Mouse (Mus musculus) forebrain, embryonic 12.5 days (tissue): ENCODE data around the gene Dnmt3b. TPM values are rescaled to one million over a fixed set of nuclear protein-coding genes. Genes with fewer than 3 reads are reported as not detected.
"Not testable (repeated sequence)": the region's sequence is repeated elsewhere in the genome, so short reads cannot be mapped to it uniquely, and the experiment has no call there.

Source experiments
- ATAC-seq: fragments of 200-750 bp; cut with Nextera tagmentation; 2 replicates; pipeline ENCODE4 v1.8.0; 2017; ENCODE audit warnings: moderate TSS enrichment; ENCODE audit not compliant: low FRiP score
- H3K27ac ChIP-seq: fragments of 300-500 bp; sonication (generic); 2 replicates; pipeline ENCODE4 v1.5.1; 2016; ENCODE audit warnings: mild to moderate bottlenecking
- H3K27me3 ChIP-seq: fragments of 300-500 bp; sonication (generic); 2 replicates; pipeline ENCODE4 v1.6.1; 2016; ENCODE audit warnings: mild to moderate bottlenecking
- H3K36me3 ChIP-seq: fragments of 300-500 bp; sonication (generic); replicated peaks from 2 replicates; pipeline ENCODE4 v1.6.1; 2016; ENCODE audit warnings: mild to moderate bottlenecking
- H3K4me1 ChIP-seq: fragments of 300-500 bp; sonication (generic); 2 replicates; pipeline ENCODE4 v1.6.1; 2016
- H3K4me2 ChIP-seq: fragments of 300-500 bp; sonication (generic); 2 replicates; pipeline ENCODE4 v1.6.1; 2016; ENCODE audit warnings: mild to moderate bottlenecking, moderate library complexity
- H3K4me3 ChIP-seq: fragments of 300-500 bp; sonication (generic); replicated peaks from 2 replicates; pipeline ENCODE4 v1.5.1; 2016; ENCODE audit warnings: mild to moderate bottlenecking
- H3K9ac ChIP-seq: fragments of 300-500 bp; sonication (generic); 2 replicates; pipeline ENCODE4 v1.6.1; 2016; ENCODE audit warnings: mild to moderate bottlenecking
- H3K9me3 ChIP-seq: fragments of 300-500 bp; sonication (generic); 2 replicates; pipeline ENCODE4 v1.6.1; 2016
- whole genome bisulfite sequencing: fragments of 180-500 bp; shearing (Covaris S2); methylation state at CpG from one replicate; pipeline ENCODE4 v1.1.7; 2016; 5-methylcytosine and 5-hydroxymethylcytosine counted together
- polyA plus RNA-seq: library from polyadenylated mRNA; unstranded; fragments of >200 nt; fragmentation: Nextera tagmentation; extraction: Ambion mirVana; gene quantifications from 2 replicates; pipeline ENCODE4 v1.2.1, GENCODE M21; 2016

Dnmt3b gene
- polyA plus RNA-seq, 1 experiment from 2014 or later: 10.7 TPM

DNA sequence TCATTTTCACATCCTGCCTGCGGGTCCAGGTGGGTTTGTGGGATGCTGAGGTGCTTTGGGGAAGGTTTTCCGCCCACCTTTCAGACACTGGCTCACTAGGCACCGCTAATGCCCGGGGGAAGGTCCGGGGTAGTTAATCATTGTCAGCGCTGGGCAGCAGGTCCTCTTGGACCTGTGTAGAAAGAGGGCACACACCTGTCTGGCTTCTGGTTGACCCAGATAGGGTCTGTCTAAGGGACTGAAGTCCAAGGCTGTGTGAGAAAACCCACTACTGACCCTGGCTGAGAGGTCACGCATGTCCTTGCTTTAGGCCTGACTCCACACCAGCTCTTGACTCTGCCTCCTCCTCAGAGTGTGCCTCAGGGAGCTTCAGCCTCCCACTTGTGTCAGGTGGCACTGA is 44.2 kb downstream of the Dnmt3b start:
- not testable (repeated sequence) for ATAC-seq, H3K27me3 ChIP-seq, H3K27ac ChIP-seq, H3K36me3 ChIP-seq, H3K9me3 ChIP-seq, H3K4me3 ChIP-seq, H3K9ac ChIP-seq, H3K4me1 ChIP-seq, H3K4me2 ChIP-seq
- WGBS: 87% methylated on average over 6 of the region's 7 CpGs

DNA sequence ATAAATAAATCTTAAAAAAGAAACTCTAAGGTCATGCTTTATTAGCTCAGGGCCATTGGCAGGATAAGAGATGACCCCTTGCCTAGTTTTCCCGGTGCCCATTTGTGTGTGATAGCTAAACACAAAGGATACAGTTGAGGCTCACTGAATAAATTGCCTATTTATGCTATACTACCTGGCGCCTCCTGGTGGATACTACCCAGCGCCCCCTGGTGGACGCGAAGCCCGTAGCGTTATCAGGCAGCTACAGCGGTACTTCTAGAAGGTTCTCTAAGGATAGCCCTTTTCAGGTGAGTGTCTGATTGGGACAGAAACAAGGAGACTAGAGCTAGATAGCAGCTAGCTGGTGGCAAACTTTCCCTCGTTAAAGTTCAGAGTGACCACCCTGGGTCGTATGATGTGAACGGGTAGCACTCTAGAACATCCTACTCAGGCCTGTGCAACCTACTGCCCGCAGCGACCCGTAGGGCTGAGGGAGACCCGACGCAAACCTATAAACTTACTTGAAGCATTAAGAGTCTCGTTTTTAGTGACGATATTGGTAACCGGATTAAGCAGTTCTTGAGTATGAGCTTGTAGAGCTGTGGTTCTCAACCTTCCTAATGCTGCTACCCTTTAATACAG is 45.3 kb downstream of the Dnmt3b start:
- Histone ChIP-seq H3K4me2 (no peak overlapping the region), H3K9me3 (no peaks in the 10 kb centered on the region), H3K27me3 (no peaks in the 10 kb centered on the region), H3K36me3 (no peaks in the 10 kb centered on the region), H3K27ac (no peak overlapping the region), H3K4me1 (no peaks in the 10 kb centered on the region), H3K9ac (no peak overlapping the region), H3K4me3 (no peak overlapping the region)
- ATAC-seq: no peak
- 68% methylated on average over 19 of the region's 19 CpGs for WGBS

- no peak for ATAC-seq
- Histone ChIP-seq H3K27ac (no peak within 1 kb of the TSS), H3K4me1 (no peaks in the 10 kb centered on the region), H3K36me3 (no peaks in the 10 kb centered on the region), H3K27me3 (no peaks in the 10 kb centered on the region), H3K4me2 (no peak within 1 kb of the TSS), H3K4me3 (no peak within 1 kb of the TSS), H3K9ac (no peak within 1 kb of the TSS), H3K9me3 (no peaks in the 10 kb centered on the region)
Measured at GRCm38 (mm10) chr2:153696352-153696751, 47.1 kb downstream of the Dnmt3b start, which contains the start of gene Dnmt3c. Gene Dnmt3c, plus strand, starts transcription at chr2:153696652.

GRCm38 (mm10) chr2:153703389-153703788 is 54.1 kb downstream of the Dnmt3b start:
- no peak overlapping the region for H3K4me2 ChIP-seq
- no peak overlapping the region; the same call in 1 of the 2 replicates for H3K9ac ChIP-seq
- no peaks in the 10 kb centered on the region for H3K4me1 ChIP-seq
- H3K27me3 ChIP-seq: no peaks in the 10 kb centered on the region
- H3K9me3 ChIP-seq: no peaks in the 10 kb centered on the region
- no peak for ATAC-seq
- no peak overlapping the region for H3K27ac ChIP-seq
- H3K4me3 ChIP-seq: no peak overlapping the region
- no peaks in the 10 kb centered on the region for H3K36me3 ChIP-seq
- WGBS: 42% methylated on average over 6 of the region's 6 CpGs

- Histone ChIP-seq H3K27ac (no peak overlapping the region), H3K4me1 (peaks cover 12% of the 10 kb centered on the region), H3K4me3 (no peak overlapping the region), H3K9ac (no peak overlapping the region), H3K27me3 (no peaks in the 10 kb centered on the region), H3K9me3 (no peaks in the 10 kb centered on the region), H3K4me2 (no peak overlapping the region), H3K36me3 (no peaks in the 10 kb centered on the region)
- no peak for ATAC-seq
- WGBS: 55% methylated on average over 8 of the region's 8 CpGs
Measured at GRCm38 (mm10) chr2:153710701-153711330, 61.6 kb downstream of the Dnmt3b start.

- ATAC-seq: peak; percentile 79
- WGBS: 9% methylated on average over 3 of the region's 3 CpGs
Measured at GRCm38 (mm10) chr2:153712646-153713091, 63.4 kb downstream of the Dnmt3b start.

DNA sequence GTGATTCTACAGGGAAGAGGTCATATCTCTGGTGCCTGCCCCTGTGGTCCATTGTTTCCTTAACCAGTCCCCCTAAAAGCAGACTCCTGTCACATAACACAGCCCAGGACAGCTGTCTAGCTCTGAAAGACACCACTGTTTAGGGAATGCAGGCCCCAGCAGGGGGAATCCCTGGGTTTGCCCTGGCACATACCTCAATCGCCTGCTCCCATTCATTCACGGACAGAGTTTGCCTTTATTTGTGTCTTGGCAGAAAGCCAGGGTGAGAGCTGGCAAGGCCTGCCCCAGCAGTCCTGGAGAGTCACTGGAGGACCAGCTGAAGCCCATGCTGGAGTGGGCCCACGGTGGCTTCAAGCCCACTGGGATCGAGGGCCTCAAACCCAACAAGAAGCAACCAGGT is 64.0 kb downstream of the Dnmt3b start:
- peak overlapping the region; percentile 27; the same call in 1 of the 2 replicates for H3K4me2 ChIP-seq
- no peaks in the 10 kb centered on the region for H3K36me3 ChIP-seq
- H3K27ac ChIP-seq: peak overlapping the region; percentile 91
- peak; percentile 87 for ATAC-seq
- no peaks in the 10 kb centered on the region for H3K9me3 ChIP-seq
- H3K27me3 ChIP-seq: no peaks in the 10 kb centered on the region
- WGBS: 16% methylated on average over 4 of the region's 4 CpGs
- H3K4me1 ChIP-seq: peaks cover 12% of the 10 kb centered on the region
- no peak overlapping the region for H3K9ac ChIP-seq
- H3K4me3 ChIP-seq: no peak overlapping the region

More at GRCm38 (mm10) chr2:153712646-153713091, 63.4 kb downstream of the Dnmt3b start:
- Histone ChIP-seq H3K27ac (peak overlapping the region; percentile 91), H3K9me3 (no peaks in the 10 kb centered on the region), H3K4me1 (peaks cover 12% of the 10 kb centered on the region), H3K4me2 (no peak overlapping the region; the same call in 1 of the 2 replicates), H3K9ac (peak overlapping the region; percentile 17; the same call in 1 of the 2 replicates), H3K27me3 (no peaks in the 10 kb centered on the region), H3K4me3 (no peak overlapping the region), H3K36me3 (no peaks in the 10 kb centered on the region)

GRCm38 (mm10) chr2:153717861-153718260 is 68.6 kb downstream of the Dnmt3b start:
- not testable (repeated sequence) for H3K4me1 ChIP-seq, H3K9ac ChIP-seq, H3K4me3 ChIP-seq, H3K27ac ChIP-seq, H3K9me3 ChIP-seq, ATAC-seq, H3K27me3 ChIP-seq, H3K4me2 ChIP-seq, H3K36me3 ChIP-seq
- 70% methylated on average over 3 of the region's 3 CpGs for WGBS

DNA sequence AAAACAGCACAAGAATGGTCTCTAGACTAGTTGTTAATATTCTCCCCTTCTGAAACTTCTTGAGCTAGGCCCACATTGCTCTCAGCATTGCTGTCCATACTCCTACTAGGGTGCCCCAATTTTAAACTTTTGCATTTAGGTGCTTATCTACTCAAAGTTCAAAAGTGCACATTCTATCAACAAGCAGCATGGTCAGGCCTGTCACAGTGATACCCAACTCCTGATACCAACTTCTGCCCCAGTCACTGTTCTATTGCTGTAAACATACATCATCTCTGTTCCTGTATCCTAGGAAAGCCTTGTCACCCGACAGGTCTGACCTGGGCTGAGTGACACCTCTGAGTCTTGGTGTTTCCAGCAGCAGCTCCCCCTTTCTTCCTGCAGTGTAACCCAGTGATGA is 73.8 kb downstream of the Dnmt3b start:
- ATAC-seq: no peak
- H3K9me3 ChIP-seq: no peaks in the 10 kb centered on the region
- no peak overlapping the region for H3K27ac ChIP-seq
- H3K27me3 ChIP-seq: no peaks in the 10 kb centered on the region
- WGBS: 80% methylated on average over 1 of the region's 1 CpGs
- no peak overlapping the region for H3K4me3 ChIP-seq
- H3K4me2 ChIP-seq: no peak overlapping the region
- H3K9ac ChIP-seq: no peak overlapping the region
- no peaks in the 10 kb centered on the region for H3K4me1 ChIP-seq
- no peaks in the 10 kb centered on the region for H3K36me3 ChIP-seq

DNA sequence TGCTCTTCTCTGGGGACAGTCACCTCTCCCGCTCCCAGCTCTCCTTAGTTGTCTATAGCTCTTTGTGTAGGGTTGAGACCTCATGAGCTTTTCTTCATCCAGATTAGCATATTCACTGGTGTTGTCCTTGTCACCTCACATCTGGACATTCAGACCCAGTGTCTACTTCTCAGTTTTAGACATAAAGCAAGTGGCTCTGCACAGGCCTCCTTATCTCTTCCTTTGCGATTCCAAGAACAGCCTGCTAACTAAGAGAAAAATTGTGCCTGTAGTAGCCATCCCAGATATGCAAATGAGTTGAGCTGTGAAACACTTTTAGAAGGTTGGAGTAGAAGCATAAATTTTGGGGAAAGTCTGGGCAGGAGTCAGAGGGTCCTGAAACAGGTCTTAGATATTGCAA is 75.2 kb downstream of the Dnmt3b start:
- Histone ChIP-seq H3K36me3 (no peaks in the 10 kb centered on the region), H3K9ac (no peak overlapping the region), H3K4me2 (no peak overlapping the region), H3K27ac (no peak overlapping the region), H3K4me1 (no peaks in the 10 kb centered on the region), H3K9me3 (no peaks in the 10 kb centered on the region), H3K4me3 (no peak overlapping the region), H3K27me3 (no peaks in the 10 kb centered on the region)
- 87% methylated on average over 2 of the region's 2 CpGs for WGBS
- ATAC-seq: no peak

DNA sequence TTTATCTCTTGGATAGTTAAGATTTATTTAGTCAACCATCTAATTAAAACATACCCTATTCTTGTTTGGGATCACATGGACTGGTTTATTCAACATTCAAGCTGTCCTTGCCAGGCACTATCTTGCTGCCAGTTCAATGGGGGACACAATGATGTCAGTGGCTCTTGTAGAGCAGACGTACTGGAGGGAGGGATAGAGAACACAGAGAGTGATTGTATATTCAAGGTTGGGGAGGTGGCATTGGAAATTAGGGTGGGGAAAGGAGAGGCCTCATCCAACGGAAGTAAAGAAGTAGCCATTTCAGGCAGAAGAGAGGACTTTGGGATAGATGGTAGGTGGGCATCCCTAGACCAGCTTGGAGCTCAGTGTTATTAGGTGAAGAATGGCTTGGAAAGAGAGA is 75.6 kb downstream of the Dnmt3b start:
- no peak overlapping the region for H3K27ac ChIP-seq
- no peaks in the 10 kb centered on the region for H3K36me3 ChIP-seq
- no peak overlapping the region for H3K4me2 ChIP-seq
- 60% methylated on average over 2 of the region's 2 CpGs for WGBS
- H3K9ac ChIP-seq: no peak overlapping the region
- ATAC-seq: no peak
- no peaks in the 10 kb centered on the region for H3K27me3 ChIP-seq
- H3K4me1 ChIP-seq: no peaks in the 10 kb centered on the region
- H3K9me3 ChIP-seq: no peaks in the 10 kb centered on the region
- H3K4me3 ChIP-seq: no peak overlapping the region

- H3K36me3 ChIP-seq: no peaks in the 10 kb centered on the region
- no peak for ATAC-seq
- no peak overlapping the region for H3K4me2 ChIP-seq
Measured at GRCm38 (mm10) chr2:153725291-153725690, 76.0 kb downstream of the Dnmt3b start.

DNA sequence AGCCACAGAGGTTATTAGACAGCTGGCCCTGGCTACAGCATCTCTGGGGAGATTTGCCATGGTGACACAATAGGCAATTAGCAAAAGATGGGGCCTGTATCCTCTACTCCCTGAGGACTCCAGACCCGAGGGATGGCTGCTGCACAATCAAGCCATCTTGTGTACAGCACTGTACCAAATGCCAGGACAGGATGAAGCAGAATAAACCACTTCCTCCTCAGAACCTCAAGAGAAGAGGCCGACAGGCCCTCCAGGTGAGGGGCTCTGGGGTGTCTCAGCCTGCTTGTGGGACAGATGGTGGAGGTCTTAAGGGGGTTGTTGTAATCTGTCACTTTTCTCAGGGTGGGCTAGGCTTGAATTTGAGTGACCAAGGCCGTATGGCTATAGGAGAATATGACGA is 84.8 kb downstream of the Dnmt3b start:
- 86% methylated on average over 4 of the region's 4 CpGs for WGBS
- no peak overlapping the region for H3K27ac ChIP-seq
- H3K36me3 ChIP-seq: no peaks in the 10 kb centered on the region
- no peak overlapping the region for H3K9ac ChIP-seq
- H3K27me3 ChIP-seq: no peaks in the 10 kb centered on the region
- ATAC-seq: no peak
- H3K9me3 ChIP-seq: no peaks in the 10 kb centered on the region
- H3K4me2 ChIP-seq: no peak overlapping the region
- no peaks in the 10 kb centered on the region for H3K4me1 ChIP-seq
- no peak overlapping the region for H3K4me3 ChIP-seq

More at GRCm38 (mm10) chr2:153725291-153725690, 76.0 kb downstream of the Dnmt3b start:
- no peaks in the 10 kb centered on the region for H3K4me1 ChIP-seq
- H3K9ac ChIP-seq: no peak overlapping the region
- H3K9me3 ChIP-seq: no peaks in the 10 kb centered on the region
- H3K27ac ChIP-seq: no peak overlapping the region
- no peak overlapping the region for H3K4me3 ChIP-seq
- 88% methylated on average over 4 of the region's 4 CpGs for WGBS
- H3K27me3 ChIP-seq: no peaks in the 10 kb centered on the region
